Mouse (Mus musculus) bone marrow macrophage, adult 2 months (primary cell): ENCODE measurements around the gene Dennd1a.

Experiments
- CTCF ChIP-seq: IDR thresholded peaks from 2 replicates; pipeline ENCODE4 v1.5.1; 2012; ENCODE audit warnings: low read depth, mild to moderate bottlenecking, low read length, moderate library complexity
- POLR2A ChIP-seq: IDR thresholded peaks from 2 replicates; pipeline ENCODE4 v1.6.1; 2012; ENCODE audit warnings: mild to moderate bottlenecking, low read depth, low read length, borderline replicate concordance

GRCm38 (mm10) chr2:37932240-37932639 lies 354.9 kb downstream of the Dennd1a start:
- TF ChIP-seq POLR2A (no peak), CTCF (no peak)
